Mouse (Mus musculus): ENCODE data around the gene Gm5565.
"Not testable (repeated sequence)": the region's sequence is repeated elsewhere in the genome, so short reads cannot be mapped to it uniquely, and the experiment has no call there.

Gm5565 gene

DNA sequence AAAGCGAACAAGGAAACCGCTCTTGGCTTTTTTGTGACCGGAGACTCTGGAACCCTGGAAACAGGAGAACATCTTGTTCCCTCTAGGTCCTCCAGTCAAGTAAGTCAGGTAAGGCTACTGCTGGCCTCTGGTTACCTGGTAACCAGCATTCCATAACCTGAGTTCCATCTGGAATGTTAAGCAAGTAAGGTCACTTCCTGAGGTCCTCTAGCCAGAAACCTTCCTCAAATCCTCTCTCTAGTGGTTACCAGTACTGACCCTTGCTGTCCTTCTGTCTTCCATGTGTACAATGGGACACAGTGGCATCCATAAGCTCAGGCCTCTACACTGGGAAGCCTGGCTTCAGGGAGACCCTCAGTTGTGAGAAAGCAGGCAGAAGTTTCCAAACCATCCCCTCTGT lies at the start of gene Gm5565:
TSS of gene Gm5565 (minus strand) at position 101 of the 400 bp plus-strand sequence.
- DNase-seq: not testable (repeated sequence)

DNA sequence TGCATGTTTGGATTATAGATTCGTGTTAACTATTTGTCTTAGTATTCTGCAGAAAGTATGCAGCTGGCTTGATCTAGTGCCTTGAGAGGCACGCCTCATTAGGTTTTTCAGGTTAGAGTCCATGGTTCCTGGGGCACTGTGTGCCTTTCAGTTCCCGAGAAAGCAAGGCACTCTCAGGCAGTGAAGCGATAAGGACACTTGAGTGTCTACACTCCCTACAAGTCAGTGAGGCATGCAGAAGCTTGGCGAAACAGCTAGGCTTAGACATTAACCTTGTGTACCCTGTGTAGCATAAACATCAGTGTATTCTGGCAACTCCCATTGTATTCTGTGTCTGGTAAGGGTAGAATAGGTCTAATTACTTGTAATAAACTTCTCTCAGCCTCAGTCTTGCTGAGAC lies 45.2 kb upstream of the Gm5565 start:
- DNase-seq: no peak

DNA sequence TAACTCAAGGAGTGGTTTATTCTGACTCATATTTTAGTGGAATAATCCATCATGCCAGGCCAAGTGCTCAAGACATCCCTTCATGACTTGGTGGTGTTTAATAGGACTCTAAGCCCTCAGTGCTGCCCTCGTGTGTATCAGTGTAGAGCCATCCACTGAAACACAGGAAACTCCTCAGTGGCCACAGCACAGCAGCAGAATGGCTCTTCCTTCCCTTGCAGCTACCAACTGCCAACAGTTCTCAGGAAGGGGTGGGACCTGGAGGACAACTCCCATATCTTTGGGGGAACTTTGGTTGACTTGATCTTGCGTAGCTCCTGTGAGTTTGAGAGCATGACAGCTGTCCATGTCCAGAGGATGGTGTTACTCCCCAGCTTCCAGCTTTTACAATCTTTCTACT lies 43.6 kb upstream of the Gm5565 start:
- no peak for DNase-seq

DNA sequence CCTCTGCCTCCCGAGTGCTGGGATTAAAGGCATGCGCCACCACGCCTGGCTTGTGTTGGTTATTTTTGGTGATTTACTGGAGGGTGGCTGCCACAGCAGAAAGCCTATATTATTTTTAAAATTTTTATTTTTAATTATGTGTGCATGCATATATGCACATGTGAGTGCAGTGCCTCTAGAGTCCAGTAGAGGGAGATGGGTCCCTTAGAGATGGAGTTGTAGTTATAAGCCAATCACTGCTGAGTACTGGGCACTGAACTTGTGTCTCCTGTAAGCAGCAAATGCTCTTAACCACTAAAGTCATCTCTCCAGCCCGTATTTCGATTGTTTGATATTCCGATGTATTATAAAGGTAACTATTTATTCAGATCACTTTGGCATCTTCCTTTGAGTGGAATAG lies 40.2 kb upstream of the Gm5565 start:
- no peak for DNase-seq

- DNase-seq: no peak
Observed at GRCm38 (mm10) chr5:146199540-146199939, 39.2 kb upstream of the Gm5565 start.

DNA sequence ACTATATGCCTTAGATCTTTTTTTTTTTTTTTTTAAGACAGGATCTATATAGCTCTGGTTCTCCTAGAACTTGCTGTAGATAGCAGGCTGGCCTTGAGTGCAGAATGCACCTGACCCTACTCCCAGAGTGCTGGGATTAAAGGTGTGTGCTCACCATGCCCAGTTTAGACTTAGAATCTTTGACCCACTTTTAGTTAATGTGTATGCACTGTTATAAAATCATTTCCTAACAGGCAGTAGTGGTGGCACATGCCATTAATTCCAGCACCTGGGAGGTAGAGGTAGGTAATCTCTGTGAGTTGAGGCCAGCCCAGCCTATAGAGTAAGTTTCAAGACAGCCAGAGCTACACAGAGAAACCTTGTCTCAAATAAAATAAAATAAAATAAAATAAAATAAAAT lies 38.7 kb upstream of the Gm5565 start:
- DNase-seq: no peak

GRCm38 (mm10) chr5:146193360-146193759 lies 33.0 kb upstream of the Gm5565 start:
- no peak for DNase-seq

DNA sequence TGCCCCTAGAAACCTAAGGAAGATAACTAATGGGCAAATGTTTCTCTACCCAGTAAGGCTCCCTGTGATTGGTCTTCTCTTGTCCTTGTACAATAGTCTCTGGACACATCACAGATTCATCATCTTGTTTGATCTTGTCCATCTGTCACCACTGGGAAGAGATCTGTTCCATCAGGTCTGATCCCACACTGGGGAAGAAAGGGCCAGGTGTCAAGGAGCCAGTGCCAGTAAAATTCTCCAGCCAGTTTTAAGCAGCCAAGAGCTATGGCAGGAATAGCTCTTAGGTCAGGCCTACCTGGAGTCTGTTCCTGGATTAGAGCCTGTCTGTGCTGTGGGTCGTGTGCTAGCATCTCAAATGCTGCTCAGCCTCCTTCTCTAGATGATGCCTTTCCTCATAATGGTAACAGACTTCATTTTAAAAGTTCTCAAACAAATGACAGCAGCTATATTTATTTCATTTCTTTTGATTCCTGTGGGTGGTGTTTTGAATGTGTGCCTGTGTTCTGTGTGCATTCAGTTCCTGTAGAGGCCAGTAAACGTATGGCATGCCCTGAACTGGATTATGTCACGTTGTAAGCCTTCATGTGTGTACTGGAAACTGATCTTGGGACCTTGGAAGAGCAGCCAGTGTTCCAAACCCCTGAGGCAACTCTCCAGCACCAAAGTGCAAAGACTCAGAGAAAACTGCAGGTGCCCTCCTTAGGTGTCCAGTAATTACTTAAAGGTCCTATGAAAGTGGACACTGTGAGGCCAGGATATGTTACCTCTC lies 30.3 kb upstream of the Gm5565 start:
- peak; percentile 75 for DNase-seq

- no peak for DNase-seq
Observed at GRCm38 (mm10) chr5:146190093-146190492, 29.8 kb upstream of the Gm5565 start.

GRCm38 (mm10) chr5:146188712-146189111 lies 28.4 kb upstream of the Gm5565 start:
- peak; percentile 48 for DNase-seq

GRCm38 (mm10) chr5:146188144-146188543 lies 27.8 kb upstream of the Gm5565 start:
- DNase-seq: no peak

DNA sequence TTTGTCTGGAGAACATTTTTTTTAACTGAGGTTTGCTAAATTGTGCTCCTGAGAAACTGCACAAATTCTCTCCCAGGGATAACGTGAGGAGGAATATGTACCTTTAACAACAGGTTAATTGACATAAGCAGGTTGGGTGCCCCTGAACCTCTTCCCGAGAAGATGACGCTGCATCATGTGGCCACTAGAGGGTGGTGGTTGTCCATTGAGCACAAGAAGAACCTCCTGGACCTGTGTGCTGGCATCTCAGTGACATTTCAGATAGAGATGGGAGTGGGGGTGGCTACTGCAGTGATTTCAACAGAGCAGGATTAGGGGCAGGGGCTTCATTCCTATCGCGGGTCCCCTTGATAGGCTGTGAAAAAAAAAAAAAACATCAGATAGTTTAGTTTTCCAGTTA lies 27.1 kb upstream of the Gm5565 start:
- peak; percentile 77 for DNase-seq

GRCm38 (mm10) chr5:146185204-146185603 lies 24.9 kb upstream of the Gm5565 start, which contains the start of gene 1700001J03Rik:
Gene 1700001J03Rik (minus strand): TSS chr5:146185304.
- not testable (repeated sequence) for DNase-seq

DNA sequence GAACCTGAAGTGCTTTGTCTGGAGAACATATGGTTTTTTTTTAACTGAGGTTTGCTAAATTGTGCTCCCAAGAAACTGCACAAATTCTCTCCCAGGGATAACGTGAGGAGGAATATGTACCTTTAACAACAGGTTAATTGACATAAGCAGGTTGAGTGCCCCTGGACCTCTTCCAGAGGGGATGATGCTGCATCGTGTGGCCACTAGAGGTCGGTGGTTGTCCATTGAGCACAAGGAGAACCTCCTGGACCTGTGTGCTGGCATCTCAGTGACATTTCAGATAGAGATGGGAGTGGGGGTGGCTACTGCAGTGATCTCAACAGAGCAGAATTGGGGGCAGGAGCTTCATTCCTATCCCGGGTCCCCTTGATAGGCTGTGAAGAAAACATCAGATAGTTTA lies 12.4 kb upstream of the Gm5565 start:
- DNase-seq: peak; percentile 44

DNA sequence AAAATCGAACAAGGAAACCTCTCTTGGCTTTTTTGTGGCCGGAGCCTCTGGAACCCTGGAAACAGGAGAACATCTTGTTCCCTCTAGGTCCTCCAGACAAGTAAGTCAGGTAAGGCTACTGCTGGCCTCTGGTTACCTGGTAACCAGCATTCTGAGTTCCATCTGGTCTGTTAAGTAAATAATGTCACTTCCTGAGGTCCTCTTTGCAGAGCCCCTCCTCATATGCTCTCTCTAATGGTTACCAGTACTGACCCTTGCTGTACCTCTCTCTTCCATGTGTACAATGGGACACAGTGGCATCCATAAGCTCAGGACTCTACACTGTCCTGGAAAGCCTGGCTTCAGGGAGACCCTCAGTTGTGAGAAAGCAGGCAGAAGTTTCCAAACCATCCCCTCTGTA lies 10.3 kb upstream of the Gm5565 start, which contains the start of gene Gm6309:
TSS of gene Gm6309 (minus strand) at position 101 of the 400 bp plus-strand sequence.
- not testable (repeated sequence) for DNase-seq

- not testable (repeated sequence) for DNase-seq
Observed at GRCm38 (mm10) chr5:146158326-146158725, 2.0 kb downstream of the Gm5565 start.

DNA sequence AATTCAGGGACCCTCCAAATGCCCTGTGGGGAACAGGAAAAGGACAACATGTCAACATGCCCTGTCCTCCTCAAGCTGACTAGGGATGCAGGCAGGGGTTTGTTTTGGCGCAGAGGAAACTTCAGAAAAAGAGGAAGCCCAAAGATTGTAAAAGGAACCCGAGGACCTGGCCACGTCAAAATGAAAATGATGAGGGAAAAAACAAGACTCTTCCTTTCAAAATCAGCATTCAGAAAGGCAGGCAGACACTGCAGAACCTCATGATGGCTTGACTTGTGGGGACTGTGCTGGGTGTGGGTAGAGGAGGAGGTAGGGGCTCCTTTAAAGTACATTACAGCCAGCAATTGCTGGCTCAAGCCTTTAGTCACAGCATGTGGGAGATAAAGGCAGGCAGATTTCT lies 9.9 kb downstream of the Gm5565 start:
- DNase-seq: no peak

DNA sequence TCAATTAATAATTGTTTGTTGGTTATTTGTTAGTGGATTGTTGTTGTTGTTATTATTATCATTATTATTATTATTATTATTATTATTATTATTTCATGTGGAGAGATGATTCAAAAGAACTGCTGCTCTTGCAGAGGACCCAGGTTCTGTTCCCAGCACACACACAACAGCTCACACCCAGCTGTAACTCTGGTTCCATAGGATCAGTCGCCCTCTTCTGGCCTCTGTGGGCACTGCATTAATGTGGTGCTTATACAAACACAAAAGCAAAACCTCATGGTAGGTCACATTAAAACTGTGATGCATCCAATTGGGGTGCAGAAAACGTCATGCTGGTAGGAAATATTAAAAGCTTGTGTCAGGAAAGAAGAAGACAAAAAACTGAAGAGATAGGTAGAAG lies 12.4 kb downstream of the Gm5565 start:
- DNase-seq: no peak
